Mouse (Mus musculus): ENCODE data around the gene Tbc1d8.

DNA sequence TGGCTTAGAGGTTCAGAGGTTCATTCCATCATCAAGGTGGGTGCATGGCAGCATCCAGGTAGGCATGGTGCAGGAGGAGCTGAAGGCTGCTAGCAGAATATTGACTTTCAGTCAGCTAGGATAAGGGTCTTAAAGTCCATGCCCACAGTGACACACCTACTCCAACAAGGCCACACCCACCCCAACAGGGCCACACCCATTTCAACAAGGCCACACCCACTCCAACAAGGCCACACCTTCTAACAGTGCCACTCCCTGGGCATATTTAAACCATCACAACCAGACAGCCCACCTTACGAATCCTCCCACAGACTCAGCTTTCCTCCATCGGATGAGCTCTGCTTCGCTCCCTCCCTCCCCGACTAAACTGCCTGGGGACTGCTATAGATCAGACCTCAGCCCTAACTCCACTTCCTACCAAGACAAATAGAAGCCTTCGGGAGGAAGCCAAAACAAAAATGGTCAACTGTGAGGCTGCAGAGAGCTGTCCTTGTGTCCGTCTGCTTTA is 15.6 kb downstream of the Tbc1d8 start:
- TF ChIP-seq POLR2A (IDR thresholded peaks at IDR 0.05; ENCODE audit: low read depth, low read length), result no peak
- no peak for TF ChIP-seq CTCF (conservative IDR thresholded peaks at IDR 0.05; ENCODE audit: insufficient read depth, insufficient read length, low read depth, low read length)

Data from kidney, adult 2 months (tissue).